13 mouse cellular contexts compared by ENCODE assay signal in the genomic region with DNA sequence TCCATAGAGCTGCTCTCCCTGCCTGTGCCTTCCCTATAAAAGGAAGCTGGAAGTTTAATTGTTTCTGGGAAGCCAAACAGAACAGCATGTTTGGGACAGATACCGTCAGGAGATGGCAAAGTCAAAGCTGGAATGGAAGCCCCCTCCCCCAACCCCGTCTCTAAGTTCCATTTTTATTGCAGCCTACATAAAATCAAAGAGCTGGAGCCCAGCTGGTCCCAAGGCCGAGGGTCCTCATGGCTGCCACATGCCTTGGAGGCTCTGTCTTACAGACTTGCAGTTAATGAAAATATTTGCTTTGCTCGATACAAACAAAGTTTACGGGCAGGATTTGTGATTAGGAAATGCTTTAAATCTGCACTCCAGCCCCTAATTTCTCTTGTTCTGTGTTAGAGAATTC.
DNase-seq lines count a peak whose midpoint lies in the region; ATAC-seq and TF ChIP-seq lines count a peak whose summit lies in the region.
"Had no signal": no experiment of that assay in that cellular context is flagged by ENCODE, and none has a peak within 500 bp of the region (broad histone marks: within the 10 kb centered on the region; RNA-seq: fewer than 3 reads in every experiment).

No protein-coding gene starts in this region.

- no peak for ATAC-seq in forebrain, embryonic 12.5 days (ENCODE audit: low FRiP score)
- ATAC-seq in kidney, embryonic 15.5 days (replicated peaks; ENCODE audit: low FRiP score) = no peak; the same call in 1 of the 2 replicates
- 0 out of 2 replicates have a peak, but pooled peaks have one; percentile 12 for ATAC-seq in neural tube, embryonic 13.5 days (ENCODE audit: low read depth)
- no peak for ATAC-seq in neural tube, embryonic 15.5 days (ENCODE audit: low FRiP score)
- ATAC-seq: forebrain, embryonic 14.5 days had no signal

- no peak for DNase-seq in forebrain, embryonic 10.5 days (ENCODE audit: extremely low spot score, low spot score)
- DNase-seq in kidney, adult 2 months = no peak
- peak; percentile 44 for DNase-seq in mesoderm, embryonic 11.5 days (ENCODE audit: low read depth, low spot score)
- no peak for DNase-seq in left cerebral cortex, adult 9 months (ENCODE audit: low spot score in 2 of 2)
- DNase-seq: cerebellum, adult 8-10 months; right cerebral cortex, adult 18-20 months; thymus, postnatal 14 days had no signal

- H3K9ac ChIP-seq in forebrain, embryonic 12.5 days = no peak overlapping the region
- H3K9ac ChIP-seq in kidney, embryonic 15.5 days = no peak overlapping the region
- H3K9ac ChIP-seq in neural tube, embryonic 13.5 days = no peak overlapping the region
- no peak overlapping the region for H3K9ac ChIP-seq in neural tube, embryonic 15.5 days (replicated peaks)
- H3K9ac ChIP-seq: hindbrain, embryonic 12.5 days had no signal

- H3K36me3 ChIP-seq in forebrain, embryonic 10.5 days (replicated peaks) = peaks cover 6% of the 10 kb centered on the region
- no peaks in the 10 kb centered on the region for H3K36me3 ChIP-seq in forebrain, embryonic 12.5 days (replicated peaks)
- H3K36me3 ChIP-seq in kidney, embryonic 15.5 days = peaks cover 18% of the 10 kb centered on the region
- no peaks in the 10 kb centered on the region; the same call in 1 of the 2 replicates for H3K36me3 ChIP-seq in kidney, adult 2 months (ENCODE audit: control insufficient read depth, insufficient read depth, low read length)
- no peaks in the 10 kb centered on the region for H3K36me3 ChIP-seq in neural tube, embryonic 13.5 days
- H3K36me3 ChIP-seq in neural tube, embryonic 15.5 days = no peaks in the 10 kb centered on the region
- H3K36me3 ChIP-seq: hindbrain, embryonic 12.5 days had no signal

- 64% methylated on average over 5 of the region's 5 CpGs for WGBS in forebrain, embryonic 10.5 days
- 62% methylated on average over 5 of the region's 5 CpGs for WGBS in forebrain, embryonic 12.5 days
- WGBS in kidney, embryonic 15.5 days = 29% methylated on average over 5 of the region's 5 CpGs
- WGBS in kidney, adult 2 months = 57% methylated on average over 5 of the region's 5 CpGs
- WGBS in neural tube, embryonic 13.5 days = 34% methylated on average over 5 of the region's 5 CpGs
- WGBS in neural tube, embryonic 15.5 days = 33% methylated on average over 5 of the region's 5 CpGs

- no peak overlapping the region for H3K4me2 ChIP-seq in forebrain, embryonic 12.5 days
- H3K4me2 ChIP-seq in kidney, embryonic 15.5 days = no peak overlapping the region
- no peak overlapping the region for H3K4me2 ChIP-seq in neural tube, embryonic 13.5 days
- H3K4me2 ChIP-seq in neural tube, embryonic 15.5 days = no peak overlapping the region
- H3K4me2 ChIP-seq: hindbrain, embryonic 12.5 days had no signal

- no peak overlapping the region for H3K4me3 ChIP-seq in forebrain, embryonic 10.5 days
- H3K4me3 ChIP-seq in forebrain, embryonic 12.5 days (replicated peaks) = no peak overlapping the region
- H3K4me3 ChIP-seq in kidney, embryonic 15.5 days (replicated peaks) = no peak overlapping the region
- H3K4me3 ChIP-seq in kidney, adult 2 months (ENCODE audit: insufficient read depth, low read depth, low read length) = no peak overlapping the region
- no peak overlapping the region for H3K4me3 ChIP-seq in neural tube, embryonic 13.5 days
- H3K4me3 ChIP-seq in neural tube, embryonic 15.5 days (replicated peaks) = no peak overlapping the region
- H3K4me3 ChIP-seq: hindbrain, embryonic 12.5 days had no signal

- TF ChIP-seq POLR2A in kidney, adult 2 months (IDR thresholded peaks at IDR 0.05; ENCODE audit: low read depth, low read length) = no peak

- no peaks in the 10 kb centered on the region for H3K9me3 ChIP-seq in forebrain, embryonic 10.5 days
- no peaks in the 10 kb centered on the region for H3K9me3 ChIP-seq in forebrain, embryonic 12.5 days
- no peaks in the 10 kb centered on the region for H3K9me3 ChIP-seq in kidney, embryonic 15.5 days (replicated peaks)
- H3K9me3 ChIP-seq in neural tube, embryonic 13.5 days = no peaks in the 10 kb centered on the region
- H3K9me3 ChIP-seq in neural tube, embryonic 15.5 days (replicated peaks) = no peaks in the 10 kb centered on the region
- H3K9me3 ChIP-seq: hindbrain, embryonic 12.5 days had no signal

- TF ChIP-seq CTCF in kidney, adult 2 months (conservative IDR thresholded peaks at IDR 0.05; ENCODE audit: insufficient read depth, insufficient read length, low read depth, low read length) = no peak

- H3K4me1 ChIP-seq in forebrain, embryonic 10.5 days = peaks cover 72% of the 10 kb centered on the region
- H3K4me1 ChIP-seq in forebrain, embryonic 12.5 days = peaks cover 43% of the 10 kb centered on the region
- H3K4me1 ChIP-seq in kidney, embryonic 15.5 days = peaks cover 68% of the 10 kb centered on the region
- H3K4me1 ChIP-seq in kidney, adult 2 months (ENCODE audit: control insufficient read depth, insufficient read depth, low read length) = peaks cover 8% of the 10 kb centered on the region; the same call in 1 of the 2 replicates
- H3K4me1 ChIP-seq in neural tube, embryonic 13.5 days (replicated peaks) = peaks cover 52% of the 10 kb centered on the region
- peaks cover 36% of the 10 kb centered on the region for H3K4me1 ChIP-seq in neural tube, embryonic 15.5 days

- H3K27me3 ChIP-seq in forebrain, embryonic 10.5 days (ENCODE audit: poor library complexity, severe bottlenecking) = no peaks in the 10 kb centered on the region
- H3K27me3 ChIP-seq in forebrain, embryonic 12.5 days = no peaks in the 10 kb centered on the region
- no peaks in the 10 kb centered on the region for H3K27me3 ChIP-seq in kidney, embryonic 15.5 days
- no peaks in the 10 kb centered on the region for H3K27me3 ChIP-seq in kidney, adult 2 months (replicated peaks; ENCODE audit: control insufficient read depth, insufficient read depth, low read length)
- no peaks in the 10 kb centered on the region for H3K27me3 ChIP-seq in neural tube, embryonic 13.5 days
- H3K27me3 ChIP-seq in neural tube, embryonic 15.5 days (replicated peaks) = no peaks in the 10 kb centered on the region
- H3K27me3 ChIP-seq: hindbrain, embryonic 12.5 days had no signal

- peak overlapping the region; percentile 36; the same call in 1 of the 2 replicates for H3K27ac ChIP-seq in forebrain, embryonic 10.5 days
- no peak overlapping the region for H3K27ac ChIP-seq in forebrain, embryonic 12.5 days
- peak overlapping the region; percentile 82 for H3K27ac ChIP-seq in kidney, embryonic 15.5 days
- H3K27ac ChIP-seq in kidney, adult 2 months (ENCODE audit: insufficient read depth, low read depth, low read length) = no peak overlapping the region
- H3K27ac ChIP-seq in neural tube, embryonic 13.5 days (replicated peaks) = no peak overlapping the region
- no peak overlapping the region for H3K27ac ChIP-seq in neural tube, embryonic 15.5 days (replicated peaks)
- H3K27ac ChIP-seq: hindbrain, embryonic 12.5 days had no signal

Comparison
In these comparisons a context has a peak if more than half of its experiments do, and no peak if none do; other contexts are left out.
1. H3K27ac ChIP-seq: peak in forebrain, embryonic 10.5 days (single experiment) and kidney, embryonic 15.5 days (single experiment); none in forebrain, embryonic 12.5 days (single experiment), kidney, adult 2 months (single experiment), neural tube, embryonic 13.5 days (single experiment) and neural tube, embryonic 15.5 days (single experiment).